Mouse (Mus musculus) neural tube, embryonic 14.5 days (tissue): ENCODE data around the gene Dctn5. TPM values are rescaled to one million over a fixed set of nuclear protein-coding genes. Genes with fewer than 3 reads are reported as not detected.
A peak's percentile ranks its signal among the peaks of the same experiment; 100 is the strongest.

ENCODE experiments used
- ATAC-seq: fragments of 200-750 bp; cut with Nextera tagmentation; 2 replicates; pipeline ENCODE4 v1.8.0; 2017; ENCODE audit warnings: low read depth, mild to moderate bottlenecking, moderate TSS enrichment, moderate library complexity
- H3K27ac ChIP-seq: fragments of 300-500 bp; sonication (generic); 2 replicates; pipeline ENCODE4 v1.5.1; 2014; ENCODE audit warnings: low read depth, mild to moderate bottlenecking, control low read depth, low read length, moderate library complexity, mixed read lengths
- H3K27me3 ChIP-seq: fragments of 300-500 bp; sonication (generic); 2 replicates; pipeline ENCODE4 v1.6.1; 2014; ENCODE audit warnings: low read length; ENCODE audit not compliant: control insufficient read depth, insufficient read depth
- H3K36me3 ChIP-seq: fragments of 300-500 bp; sonication (generic); 2 replicates; pipeline ENCODE4 v1.6.1; 2014; ENCODE audit warnings: low read length, mixed read lengths; ENCODE audit not compliant: control insufficient read depth, insufficient read depth
- H3K4me1 ChIP-seq: fragments of 300-500 bp; sonication (generic); 2 replicates; pipeline ENCODE4 v1.6.1; 2014; ENCODE audit warnings: low read length; ENCODE audit not compliant: control insufficient read depth, insufficient read depth
- H3K4me2 ChIP-seq: fragments of 300-500 bp; sonication (generic); 2 replicates; pipeline ENCODE4 v1.6.1; 2014; ENCODE audit warnings: mild to moderate bottlenecking, low read depth, low read length, control low read depth
- H3K4me3 ChIP-seq: fragments of 300-500 bp; sonication (generic); 2 replicates; pipeline ENCODE4 v1.5.1; 2014; ENCODE audit warnings: low read depth, low read length, control low read depth, mixed read lengths
- H3K9ac ChIP-seq: fragments of 300-500 bp; sonication (generic); replicated peaks from 2 replicates; pipeline ENCODE4 v1.6.1; 2014; ENCODE audit warnings: low read depth, mild to moderate bottlenecking, control low read depth, low read length, mixed read lengths
- H3K9me3 ChIP-seq: fragments of 300-500 bp; sonication (generic); 2 replicates; pipeline ENCODE4 v1.6.1; 2016; ENCODE audit warnings: low read length; ENCODE audit not compliant: control insufficient read depth
- WGBS: fragments of 180-500 bp; shearing (Covaris S2); extraction: QIAGEN DNeasy Blood & Tissue Kit; methylation state at CpG from one replicate; pipeline ENCODE4 v1.1.7; 2014; 5-methylcytosine and 5-hydroxymethylcytosine counted together
- polyA plus RNA-seq: library from polyadenylated mRNA; unstranded; fragments of >200 nt; fragmentation: Nextera tagmentation; extraction: Ambion mirVana; gene quantifications from 2 replicates; pipeline ENCODE4 v1.2.1, GENCODE M21; 2014

The Dctn5 gene
- polyA plus RNA-seq, 1 experiment from 2014 or later, result 162 TPM

DNA sequence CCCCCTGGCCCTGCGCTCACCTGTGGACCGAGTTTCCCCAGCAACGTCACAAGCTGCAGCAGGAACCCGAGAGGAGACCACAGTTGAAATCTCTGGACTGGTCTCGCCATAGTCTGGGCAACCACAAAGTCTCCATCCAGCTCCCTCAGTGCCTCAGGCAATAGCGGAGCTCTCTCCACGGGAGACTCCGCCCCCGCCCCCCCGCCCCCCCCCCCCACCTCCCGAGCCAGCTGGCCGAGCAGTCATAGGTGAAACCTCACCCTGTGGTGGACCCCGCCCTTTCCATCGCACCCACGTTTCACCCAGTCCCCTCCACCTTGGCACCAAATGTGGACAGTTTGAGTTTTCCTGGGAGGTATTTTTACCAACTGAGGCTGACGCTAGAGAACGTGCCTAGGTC is 53.2 kb downstream of the Dctn5 start, which contains the start of gene Ern2:
Gene Ern2, minus strand, starts transcription at position 165 of the 400 bp plus-strand sequence.
- H3K4me1 ChIP-seq, result no peaks in the 10 kb centered on the region
- no peak for ATAC-seq
- H3K36me3 ChIP-seq, result no peaks in the 10 kb centered on the region
- H3K27ac ChIP-seq, result no peak within 1 kb of the TSS
- no peak within 1 kb of the TSS for H3K9ac ChIP-seq
- H3K4me3 ChIP-seq, result no peak within 1 kb of the TSS
- H3K9me3 ChIP-seq, result no peaks in the 10 kb centered on the region
- WGBS, result 21% methylated on average over 14 of the region's 17 CpGs
- H3K4me2 ChIP-seq, result peak within 1 kb of the TSS; percentile 30; the same call in 1 of the 2 replicates
- no peaks in the 10 kb centered on the region for H3K27me3 ChIP-seq

- no peak overlapping the region for H3K27ac ChIP-seq
- ATAC-seq, result no peak
- no peaks in the 10 kb centered on the region for H3K9me3 ChIP-seq
- no peak overlapping the region for H3K9ac ChIP-seq
- H3K4me1 ChIP-seq, result no peaks in the 10 kb centered on the region
- H3K4me2 ChIP-seq, result no peak overlapping the region
- no peaks in the 10 kb centered on the region for H3K27me3 ChIP-seq
- no peak overlapping the region for H3K4me3 ChIP-seq
- 31% methylated on average over 7 of the region's 7 CpGs for WGBS
- H3K36me3 ChIP-seq, result no peaks in the 10 kb centered on the region
Measured at GRCm38 (mm10) chr7:122189484-122189883, 56.6 kb downstream of the Dctn5 start.

DNA sequence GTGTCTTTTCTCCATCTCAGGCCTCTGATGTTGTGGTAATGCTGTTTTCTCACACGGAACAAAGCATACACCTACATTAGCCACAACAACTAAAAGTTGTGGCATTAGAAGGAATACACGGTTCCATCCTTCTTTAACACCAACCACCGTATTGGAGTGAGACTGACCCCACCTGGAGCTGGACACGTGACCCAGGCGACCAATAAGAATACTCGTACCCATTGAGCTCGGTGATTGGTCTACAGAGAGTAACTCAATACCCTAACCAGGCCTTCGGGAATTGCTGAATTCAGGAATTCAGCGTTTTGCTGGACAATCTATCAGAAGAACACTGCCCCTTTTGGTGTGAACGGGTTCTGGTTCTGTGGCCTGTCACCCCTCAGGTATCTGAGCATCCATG is 58.3 kb downstream of the Dctn5 start:
- H3K4me2 ChIP-seq, result no peak overlapping the region
- 68% methylated on average over 10 of the region's 10 CpGs for WGBS
- no peaks in the 10 kb centered on the region for H3K4me1 ChIP-seq
- no peaks in the 10 kb centered on the region for H3K27me3 ChIP-seq
- H3K9ac ChIP-seq, result no peak overlapping the region
- no peak overlapping the region for H3K4me3 ChIP-seq
- no peaks in the 10 kb centered on the region for H3K36me3 ChIP-seq
- no peak overlapping the region for H3K27ac ChIP-seq
- no peak for ATAC-seq
- H3K9me3 ChIP-seq, result no peaks in the 10 kb centered on the region

- H3K27ac ChIP-seq, result no peak overlapping the region
- no peaks in the 10 kb centered on the region for H3K9me3 ChIP-seq
- no peak overlapping the region for H3K9ac ChIP-seq
- H3K4me1 ChIP-seq, result no peaks in the 10 kb centered on the region
- H3K36me3 ChIP-seq, result no peaks in the 10 kb centered on the region
- H3K27me3 ChIP-seq, result no peaks in the 10 kb centered on the region
- no peak overlapping the region for H3K4me3 ChIP-seq
- no peak for ATAC-seq
- H3K4me2 ChIP-seq, result no peak overlapping the region
Measured at GRCm38 (mm10) chr7:122193919-122194318, 61.1 kb downstream of the Dctn5 start.

DNA sequence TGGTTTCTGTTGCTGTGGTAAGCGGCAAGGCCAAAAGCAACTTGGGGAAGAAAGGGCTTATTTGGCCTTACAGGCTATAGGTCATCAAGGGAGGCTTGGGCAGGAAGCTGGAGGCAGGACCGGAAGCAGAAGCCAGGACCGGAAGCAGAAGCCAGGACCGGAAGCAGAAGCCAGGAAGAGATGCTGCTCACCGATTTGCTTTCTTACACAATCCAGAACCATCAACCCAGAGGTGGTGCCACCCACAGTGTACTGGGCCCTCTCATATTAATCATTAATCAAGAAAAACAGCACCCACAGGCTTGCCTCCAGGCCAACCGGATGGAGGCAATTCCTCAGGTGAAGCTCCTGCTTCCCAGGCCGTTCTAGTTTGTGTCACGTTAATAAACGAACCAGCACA is 63.9 kb downstream of the Dctn5 start:
- ATAC-seq, result no peak
- H3K4me3 ChIP-seq, result no peak overlapping the region
- no peak overlapping the region for H3K27ac ChIP-seq
- H3K9ac ChIP-seq, result no peak overlapping the region
- H3K27me3 ChIP-seq, result no peaks in the 10 kb centered on the region
- no peaks in the 10 kb centered on the region for H3K4me1 ChIP-seq
- no peaks in the 10 kb centered on the region for H3K9me3 ChIP-seq
- WGBS, result 86% methylated on average over 9 of the region's 9 CpGs
- H3K36me3 ChIP-seq, result no peaks in the 10 kb centered on the region
- H3K4me2 ChIP-seq, result no peak overlapping the region

- 33% methylated on average over 4 of the region's 4 CpGs for WGBS
- Histone ChIP-seq H3K9ac (no peak overlapping the region), H3K9me3 (no peaks in the 10 kb centered on the region), H3K27me3 (no peaks in the 10 kb centered on the region), H3K36me3 (no peaks in the 10 kb centered on the region), H3K4me1 (no peaks in the 10 kb centered on the region), H3K27ac (no peak overlapping the region), H3K4me3 (no peak overlapping the region), H3K4me2 (no peak overlapping the region)
- no peak for ATAC-seq
Measured at GRCm38 (mm10) chr7:122197306-122197705, 64.5 kb downstream of the Dctn5 start.

Other genes with a start within 250 kb of the Dctn5 start
- 27.3 and 30.1 TPM in 2 replicates for gene Cog7, start 151.3 kb upstream of the Dctn5 start, polyA plus RNA-seq
- 25.7 and 46.6 TPM in 2 replicates for gene Gga2, start 111.8 kb upstream of the Dctn5 start, polyA plus RNA-seq
- 98.4 and 102 TPM in 2 replicates for gene Ubfd1, start 65.9 kb upstream of the Dctn5 start, polyA plus RNA-seq
- gene Ears2, start 65.8 kb upstream of the Dctn5 start, polyA plus RNA-seq, result 10.7 and 11.2 TPM in 2 replicates
- gene Ndufab1, start 31.2 kb upstream of the Dctn5 start, polyA plus RNA-seq, result 725 and 732 TPM in 2 replicates
- 5.3 and 6.2 TPM in 2 replicates for gene Palb2, start 56 bp upstream of the Dctn5 start, polyA plus RNA-seq
- 5.0 and 10.4 TPM in 2 replicates for gene Plk1, start 26.4 kb downstream of the Dctn5 start, polyA plus RNA-seq
- gene Ern2, start 53.2 kb downstream of the Dctn5 start, polyA plus RNA-seq, result 0.81 and 2.2 TPM in 2 replicates
- gene Chp2, start 86.5 kb downstream of the Dctn5 start, polyA plus RNA-seq, result 0.84 and 0.96 TPM in 2 replicates
- gene Prkcb, start 155.7 kb downstream of the Dctn5 start, polyA plus RNA-seq, result 131 and 170 TPM in 2 replicates